Mouse (Mus musculus) kidney, adult 11 months (tissue): ENCODE results near the gene Nrp1.

Experiments used
- DNase-seq: peaks from one replicate; pipeline ENCODE4 v3.0.0; 2022

The Nrp1 gene

GRCm38 (mm10) chr8:128516846-128517446 lies 158.5 kb downstream of the Nrp1 start:
- no peak for DNase-seq

GRCm38 (mm10) chr8:128517546-128518102 lies 159.2 kb downstream of the Nrp1 start:
- DNase-seq, result no peak

GRCm38 (mm10) chr8:128519366-128519765 lies 161.0 kb downstream of the Nrp1 start:
- DNase-seq, result no peak

- no peak for DNase-seq
Measured at GRCm38 (mm10) chr8:128523825-128524224, 165.4 kb downstream of the Nrp1 start.

GRCm38 (mm10) chr8:128525912-128526311 lies 167.5 kb downstream of the Nrp1 start:
- no peak for DNase-seq

- DNase-seq, result no peak
Measured at GRCm38 (mm10) chr8:128528591-128529383, 170.4 kb downstream of the Nrp1 start.

- no peak for DNase-seq
Measured at GRCm38 (mm10) chr8:128534442-128534871, 176.1 kb downstream of the Nrp1 start.

GRCm38 (mm10) chr8:128535685-128536084 lies 177.3 kb downstream of the Nrp1 start:
- no peak for DNase-seq

- DNase-seq, result no peak
Measured at GRCm38 (mm10) chr8:128538378-128538777, 180.0 kb downstream of the Nrp1 start.

GRCm38 (mm10) chr8:128541355-128542090 lies 183.1 kb downstream of the Nrp1 start:
- DNase-seq, result no peak

- no peak for DNase-seq
Measured at GRCm38 (mm10) chr8:128544128-128544846, 185.9 kb downstream of the Nrp1 start.

GRCm38 (mm10) chr8:128546287-128546686 lies 187.9 kb downstream of the Nrp1 start:
- no peak for DNase-seq

GRCm38 (mm10) chr8:128547361-128547760 lies 189.0 kb downstream of the Nrp1 start:
- no peak for DNase-seq

GRCm38 (mm10) chr8:128549738-128550137 lies 191.3 kb downstream of the Nrp1 start:
- no peak for DNase-seq

GRCm38 (mm10) chr8:128551421-128552139 lies 193.2 kb downstream of the Nrp1 start:
- peak; percentile 45 for DNase-seq
